Mouse (Mus musculus): ENCODE data around the gene Ehd3. TPM values are rescaled to one million over a fixed set of nuclear protein-coding genes. Genes with fewer than 3 reads are reported as not detected.

The Ehd3 gene
- total and polyA plus RNA-seq, 3 experiments = 0.01 to 0.05 TPM; not detected in 1

GRCm38 (mm10) chr17:73875268-73875667 lies 71.3 kb downstream of the Ehd3 start:
- no peak for DNase-seq (ENCODE audit: low spot score)
- TF ChIP-seq POLR2AphosphoS5 (IDR thresholded peaks at IDR 0.05; ENCODE audit: insufficient replicate concordance, low read depth, low read length) (no peak), TAL1 (conservative IDR thresholded peaks at IDR 0.05; ENCODE audit: low read depth, low read length) (no peak), GATA2 (IDR thresholded peaks at IDR 0.05; ENCODE audit: borderline replicate concordance, low read depth, low read length) (no peak), CTCF (IDR thresholded peaks at IDR 0.05; ENCODE audit: low read depth, low read length) (no peak), GATA1 (IDR thresholded peaks at IDR 0.05; ENCODE audit: borderline replicate concordance, low read length) (no peak)
- Histone ChIP-seq H3K4me1 (ENCODE audit: insufficient read depth, low read depth, low read length) (no peaks in the 10 kb centered on the region), H3K4me3 (ENCODE audit: low read depth, low read length) (no peak overlapping the region), H3K36me3 (replicated peaks) (no peaks in the 10 kb centered on the region), H3K27me3 (ENCODE audit: insufficient read depth, low read length) (no peaks in the 10 kb centered on the region), H3K9me3 (replicated peaks) (peaks cover 65% of the 10 kb centered on the region)
- no peak for ATAC-seq (ENCODE audit: extremely low read depth, insufficient number of reproducible peaks, low FRiP score, poor library complexity, severe bottlenecking)

- DNase-seq (ENCODE audit: low spot score) = no peak
- Histone ChIP-seq H3K27me3 (ENCODE audit: insufficient read depth, low read length) (no peaks in the 10 kb centered on the region), H3K9me3 (replicated peaks) (peaks cover 65% of the 10 kb centered on the region), H3K36me3 (replicated peaks) (no peaks in the 10 kb centered on the region), H3K4me1 (ENCODE audit: insufficient read depth, low read depth, low read length) (no peaks in the 10 kb centered on the region), H3K4me3 (ENCODE audit: low read depth, low read length) (no peak overlapping the region)
- no peak for ATAC-seq (ENCODE audit: extremely low read depth, insufficient number of reproducible peaks, low FRiP score, poor library complexity, severe bottlenecking)
- TF ChIP-seq TAL1 (conservative IDR thresholded peaks at IDR 0.05; ENCODE audit: low read depth, low read length) (no peak), GATA1 (IDR thresholded peaks at IDR 0.05; ENCODE audit: borderline replicate concordance, low read length) (no peak), POLR2AphosphoS5 (IDR thresholded peaks at IDR 0.05; ENCODE audit: insufficient replicate concordance, low read depth, low read length) (no peak), GATA2 (IDR thresholded peaks at IDR 0.05; ENCODE audit: borderline replicate concordance, low read depth, low read length) (no peak), CTCF (IDR thresholded peaks at IDR 0.05; ENCODE audit: low read depth, low read length) (no peak)
Measured at GRCm38 (mm10) chr17:73875674-73876073, 71.7 kb downstream of the Ehd3 start.

DNA sequence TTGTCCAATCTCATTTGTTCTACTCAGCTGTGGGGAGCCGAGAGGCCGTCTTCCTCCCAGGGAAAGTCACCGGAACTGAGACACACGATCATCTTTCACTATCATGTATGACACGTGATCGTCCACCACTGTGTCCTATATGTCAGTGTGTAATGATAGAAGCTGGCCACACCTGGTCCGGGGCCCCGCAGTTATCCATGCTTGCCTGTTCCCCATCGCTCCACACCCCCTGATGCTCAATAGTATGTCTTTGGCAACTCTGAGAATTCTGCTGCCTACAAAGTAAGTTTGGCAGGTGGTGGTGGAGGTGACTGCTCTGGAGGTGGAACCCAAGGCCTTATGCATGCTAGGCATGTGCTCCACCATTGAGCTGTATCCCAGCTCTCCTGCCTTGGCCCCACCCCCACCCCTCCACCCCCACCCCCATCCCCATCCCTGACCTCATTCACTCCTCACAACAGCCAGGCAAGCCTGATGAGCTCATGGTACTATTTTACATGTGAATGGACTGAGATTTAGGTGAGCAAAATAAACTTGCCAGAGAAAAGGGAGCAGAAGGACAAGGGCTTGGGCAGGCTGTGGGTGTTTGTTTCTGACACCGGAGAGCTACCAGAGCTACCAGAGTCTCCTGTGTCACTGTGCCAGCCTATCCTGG lies 75.5 kb downstream of the Ehd3 start:
- Histone ChIP-seq H3K4me1 (ENCODE audit: insufficient read depth, low read depth, low read length) (no peaks in the 10 kb centered on the region), H3K9me3 (replicated peaks) (peaks cover 77% of the 10 kb centered on the region), H3K36me3 (replicated peaks) (no peaks in the 10 kb centered on the region), H3K27me3 (ENCODE audit: insufficient read depth, low read length) (no peaks in the 10 kb centered on the region), H3K4me3 (ENCODE audit: low read depth, low read length) (no peak overlapping the region)
- TF ChIP-seq POLR2AphosphoS5 (IDR thresholded peaks at IDR 0.05; ENCODE audit: insufficient replicate concordance, low read depth, low read length) = no peak
- DNase-seq (ENCODE audit: low spot score) (no peak), ATAC-seq (ENCODE audit: extremely low read depth, insufficient number of reproducible peaks, low FRiP score, poor library complexity, severe bottlenecking) (no peak)

DNA sequence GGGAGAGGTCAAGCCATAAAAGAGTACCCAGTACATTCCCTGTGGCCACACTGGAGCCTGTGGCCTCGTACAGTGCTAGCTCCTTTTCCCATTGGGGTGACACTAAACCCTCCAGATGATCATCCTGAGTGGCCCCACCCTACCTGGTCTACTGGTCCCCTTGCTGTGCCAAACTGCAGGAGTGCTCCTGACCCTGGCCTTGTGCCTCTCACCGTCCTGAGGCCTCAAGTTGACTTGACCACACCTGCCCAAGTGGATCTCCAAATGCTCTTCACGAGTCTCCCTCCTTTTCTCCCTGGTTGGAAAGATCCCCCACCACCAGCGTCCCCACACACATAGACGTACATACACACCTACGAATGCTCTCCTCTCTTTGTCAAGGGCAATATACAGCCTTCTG lies 76.4 kb downstream of the Ehd3 start:
- no peaks in the 10 kb centered on the region for H3K4me1 ChIP-seq (ENCODE audit: insufficient read depth, low read depth, low read length)

GRCm38 (mm10) chr17:73881295-73881694 lies 77.4 kb downstream of the Ehd3 start:
- Histone ChIP-seq H3K9me3 (replicated peaks) (peaks cover 85% of the 10 kb centered on the region), H3K27me3 (ENCODE audit: insufficient read depth, low read length) (no peaks in the 10 kb centered on the region), H3K4me3 (ENCODE audit: low read depth, low read length) (no peak overlapping the region), H3K36me3 (replicated peaks) (no peaks in the 10 kb centered on the region), H3K4me1 (ENCODE audit: insufficient read depth, low read depth, low read length) (no peaks in the 10 kb centered on the region)
- TF ChIP-seq GATA1 (IDR thresholded peaks at IDR 0.05; ENCODE audit: borderline replicate concordance, low read length) = no peak
- TF ChIP-seq GATA2 (IDR thresholded peaks at IDR 0.05; ENCODE audit: borderline replicate concordance, low read depth, low read length) = no peak
- no peak for TF ChIP-seq POLR2AphosphoS5 (IDR thresholded peaks at IDR 0.05; ENCODE audit: insufficient replicate concordance, low read depth, low read length)
- TF ChIP-seq CTCF (IDR thresholded peaks at IDR 0.05; ENCODE audit: low read depth, low read length) = no peak
- TF ChIP-seq TAL1 (conservative IDR thresholded peaks at IDR 0.05; ENCODE audit: low read depth, low read length) = no peak
- no peak for DNase-seq (ENCODE audit: low spot score)
- no peak for ATAC-seq (ENCODE audit: extremely low read depth, insufficient number of reproducible peaks, low FRiP score, poor library complexity, severe bottlenecking)

More for the DNA sequence above, 76.4 kb downstream of the Ehd3 start:
- DNase-seq (ENCODE audit: low spot score) (no peak), ATAC-seq (ENCODE audit: extremely low read depth, insufficient number of reproducible peaks, low FRiP score, poor library complexity, severe bottlenecking) (no peak)
- TF ChIP-seq GATA2 (IDR thresholded peaks at IDR 0.05; ENCODE audit: borderline replicate concordance, low read depth, low read length) (no peak), POLR2AphosphoS5 (IDR thresholded peaks at IDR 0.05; ENCODE audit: insufficient replicate concordance, low read depth, low read length) (no peak), CTCF (IDR thresholded peaks at IDR 0.05; ENCODE audit: low read depth, low read length) (no peak), TAL1 (conservative IDR thresholded peaks at IDR 0.05; ENCODE audit: low read depth, low read length) (no peak)
- Histone ChIP-seq H3K27me3 (ENCODE audit: insufficient read depth, low read length) (no peaks in the 10 kb centered on the region), H3K4me3 (ENCODE audit: low read depth, low read length) (no peak overlapping the region), H3K9me3 (replicated peaks) (peaks cover 86% of the 10 kb centered on the region), H3K36me3 (replicated peaks) (no peaks in the 10 kb centered on the region)

Other genes starting within 250 kb of the Ehd3 start
- not detected in 2 replicates for gene Galnt14, start 93.7 kb upstream of the Ehd3 start, total RNA-seq (2014; fragmentation: Nextera tagmentation)
- gene Galnt14, start 93.7 kb upstream of the Ehd3 start, total RNA-seq (2017) = 0.05 and 0.06 TPM in 2 replicates
- not detected in 2 replicates for gene Galnt14, start 93.7 kb upstream of the Ehd3 start, polyA plus RNA-seq (2012)
- gene Xdh, start 146.1 kb downstream of the Ehd3 start, total RNA-seq (2014; fragmentation: Nextera tagmentation) = not detected in 2 replicates
- gene Xdh, start 146.1 kb downstream of the Ehd3 start, total RNA-seq (2017) = 0.16 and 0.23 TPM in 2 replicates
- not detected in 2 replicates for gene Xdh, start 146.1 kb downstream of the Ehd3 start, polyA plus RNA-seq (2012)
- not detected in 2 replicates for gene Srd5a2, start 243.8 kb downstream of the Ehd3 start, total RNA-seq (2014; fragmentation: Nextera tagmentation)
- not detected in 2 replicates for gene Srd5a2, start 243.8 kb downstream of the Ehd3 start, total RNA-seq (2017)
- not detected in 2 replicates for gene Srd5a2, start 243.8 kb downstream of the Ehd3 start, polyA plus RNA-seq (2012)

Measured in G1E (cell line).